Mouse (Mus musculus): ENCODE results near the gene Lurap1.

The Lurap1 gene

DNA sequence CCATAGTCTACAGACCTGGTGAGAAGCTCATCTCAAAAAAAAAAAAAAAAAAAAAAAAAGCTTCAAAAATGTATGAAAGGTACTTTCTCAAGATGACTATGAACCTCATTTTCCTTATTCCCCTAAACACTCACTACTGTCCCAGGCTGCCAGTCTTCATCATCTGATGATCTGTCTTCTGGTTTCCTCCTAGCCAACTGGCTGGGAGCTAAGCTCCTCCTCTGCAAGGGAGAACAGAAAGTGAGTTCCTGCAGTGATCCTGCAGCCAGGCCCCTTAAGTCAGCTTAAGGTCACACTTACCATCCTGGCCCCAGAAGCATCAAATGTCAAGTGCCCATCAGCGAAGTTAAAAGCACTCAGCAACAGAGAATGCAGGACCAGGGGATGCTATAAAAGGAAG lies 28.4 kb downstream of the Lurap1 start:
- no peak for DNase-seq (ENCODE audit: inconsistent age in 2 of 2, low spot score in 1 of 2)

- no peak for DNase-seq (ENCODE audit: inconsistent age in 2 of 2, low spot score in 1 of 2)
Observed at GRCm38 (mm10) chr4:116111486-116111885, 39.7 kb downstream of the Lurap1 start.

DNA sequence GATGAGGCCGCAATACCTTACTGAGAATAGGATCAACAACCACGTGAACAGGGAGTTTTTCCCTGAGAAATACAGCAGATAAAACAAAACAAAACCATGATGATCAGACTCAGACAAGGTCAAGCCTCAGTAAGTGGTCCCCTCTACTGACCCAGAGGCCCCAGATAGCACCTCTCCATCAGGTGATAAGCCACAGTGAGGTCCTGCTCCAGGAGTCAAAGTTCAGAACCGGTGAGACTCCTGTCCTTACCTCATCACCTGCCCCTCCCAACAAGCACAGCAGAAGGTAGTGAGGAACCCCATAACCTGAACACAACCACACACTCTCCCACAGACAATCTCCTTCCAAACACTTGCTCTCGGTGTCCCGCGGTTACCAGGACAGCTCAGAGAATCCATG lies 40.4 kb downstream of the Lurap1 start:
- DNase-seq (ENCODE audit: inconsistent age in 2 of 2, low spot score in 1 of 2): no peak

GRCm38 (mm10) chr4:116105278-116105677 lies 45.9 kb downstream of the Lurap1 start:
- no peak for DNase-seq (ENCODE audit: inconsistent age in 2 of 2, low spot score in 1 of 2)

GRCm38 (mm10) chr4:116100959-116101358 lies 50.2 kb downstream of the Lurap1 start:
- DNase-seq (ENCODE audit: inconsistent age in 2 of 2, low spot score in 1 of 2): no peak

DNA sequence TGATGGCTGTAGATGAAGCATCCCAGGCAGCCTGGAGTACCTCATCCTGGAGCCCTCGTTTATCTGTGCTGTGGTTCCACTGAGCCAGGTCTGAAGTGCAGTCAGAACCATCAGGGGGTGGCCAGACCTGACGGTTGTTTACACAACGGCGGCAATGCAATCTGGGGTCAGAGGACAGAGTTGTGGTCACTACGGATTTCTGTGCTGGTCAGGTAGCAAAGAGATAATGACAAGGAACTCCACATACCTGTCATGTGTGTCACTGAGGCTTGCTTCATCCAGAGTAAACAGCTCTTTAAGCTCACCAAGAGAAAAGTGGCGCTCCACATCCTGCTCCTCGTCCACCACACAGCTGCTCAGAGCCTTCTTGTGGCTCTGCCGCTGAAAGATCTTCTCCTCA lies 53.9 kb downstream of the Lurap1 start:
- no peak for DNase-seq (ENCODE audit: inconsistent age in 2 of 2, low spot score in 1 of 2)

DNA sequence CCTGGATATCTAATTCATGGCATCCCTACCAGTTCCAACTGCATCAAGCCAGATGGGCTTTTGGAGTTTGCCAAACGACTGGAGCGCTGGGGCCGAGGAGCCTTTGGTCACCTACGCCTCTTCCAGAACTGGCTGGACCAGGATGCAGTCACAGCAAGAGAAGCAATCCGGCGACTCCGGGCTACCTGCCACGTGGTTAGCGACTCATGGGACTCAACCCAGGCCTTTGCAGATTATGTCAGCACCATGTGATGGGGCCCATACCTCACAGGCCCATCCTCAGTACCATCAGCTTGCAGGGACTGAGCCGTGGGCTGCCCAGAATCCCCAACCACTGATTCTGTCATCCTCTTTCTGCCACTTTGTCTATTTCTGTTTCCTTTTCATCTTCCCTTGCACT lies 54.8 kb downstream of the Lurap1 start:
- no peak for DNase-seq (ENCODE audit: inconsistent age in 2 of 2, low spot score in 1 of 2)

- DNase-seq (ENCODE audit: inconsistent age in 2 of 2, low spot score in 1 of 2): no peak
Observed at GRCm38 (mm10) chr4:116088510-116089249, 62.5 kb downstream of the Lurap1 start.
